Mouse (Mus musculus): ENCODE data around the gene Fyb2.

The Fyb2 gene

DNA sequence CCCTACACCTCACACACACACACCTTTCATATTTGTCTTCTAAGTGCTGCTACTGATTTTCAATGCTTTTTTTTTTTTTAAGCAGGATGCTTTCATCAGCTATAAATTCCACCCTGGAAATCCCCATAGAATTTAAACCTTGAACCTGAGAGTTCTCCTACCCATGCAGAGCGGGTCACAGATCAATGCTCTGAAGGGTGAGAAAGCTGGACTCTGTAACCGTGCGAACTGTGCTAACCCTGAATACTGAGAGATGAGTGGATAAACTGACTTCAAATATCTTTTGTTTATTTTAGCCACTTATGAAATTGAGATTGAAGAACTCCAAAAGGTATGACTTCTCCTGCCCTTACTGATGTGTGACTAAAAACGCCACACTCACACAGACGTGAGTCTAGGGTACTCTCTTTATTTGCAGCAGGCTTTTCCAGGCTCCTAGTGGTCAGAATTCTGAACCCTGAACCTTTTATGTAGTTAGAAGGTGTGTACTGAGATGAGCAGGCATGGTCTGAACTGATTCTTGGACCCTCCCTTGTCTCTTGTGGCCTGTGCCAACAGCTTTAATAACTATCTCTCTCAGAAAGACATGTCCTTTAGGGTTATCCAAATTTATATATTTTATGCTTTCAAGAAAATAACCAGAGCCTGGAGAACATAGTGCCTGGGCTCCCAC, 72.8 kb downstream of the Fyb2 start:
- no peak for TF ChIP-seq GATA4 (IDR thresholded peaks at IDR 0.05; ENCODE audit: insufficient replicate concordance, low read length)

DNA sequence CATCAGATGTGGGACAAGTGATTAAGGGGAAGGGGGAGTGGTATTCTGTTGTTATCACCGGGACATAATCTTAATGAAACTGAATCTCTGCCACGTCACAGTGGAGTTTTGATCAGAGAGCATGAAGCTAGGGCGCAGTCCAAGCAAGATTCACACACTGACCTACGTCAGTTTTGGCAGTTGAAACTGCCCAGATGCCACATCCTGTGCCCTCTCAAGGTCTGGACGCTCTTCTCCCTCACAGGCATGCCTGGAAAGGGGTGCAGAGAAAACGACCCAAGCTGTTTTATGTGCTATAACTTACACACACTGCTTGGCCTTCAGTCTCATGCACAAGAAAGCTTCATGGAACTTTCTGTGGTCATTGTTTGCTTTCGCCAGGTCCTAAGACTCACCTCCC, 74.4 kb downstream of the Fyb2 start:
- TF ChIP-seq GATA4 (IDR thresholded peaks at IDR 0.05; ENCODE audit: insufficient replicate concordance, low read length) = no peak; the same call in 1 of the 2 replicates

DNA sequence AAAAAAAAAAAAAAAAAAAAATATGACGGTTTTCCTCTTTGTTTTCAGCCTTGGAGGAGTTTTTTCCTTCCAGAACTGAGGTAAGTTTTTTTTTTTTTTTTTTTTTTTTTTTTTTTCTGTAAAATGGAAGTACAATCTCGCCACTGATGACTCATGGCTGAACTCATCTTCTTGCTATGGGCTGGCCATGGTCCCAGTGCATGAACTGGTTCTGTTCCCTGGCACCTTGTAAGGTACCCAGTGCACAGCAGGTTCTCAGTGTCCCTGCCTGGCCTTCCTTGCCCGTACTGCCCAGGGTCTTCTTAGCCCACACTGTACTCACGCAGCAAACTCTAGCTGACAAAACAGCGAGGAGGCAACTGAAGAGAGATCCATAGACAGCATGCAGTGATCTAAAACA, 74.8 kb downstream of the Fyb2 start:
- TF ChIP-seq GATA4 (IDR thresholded peaks at IDR 0.05; ENCODE audit: insufficient replicate concordance, low read length) = no peak

DNA sequence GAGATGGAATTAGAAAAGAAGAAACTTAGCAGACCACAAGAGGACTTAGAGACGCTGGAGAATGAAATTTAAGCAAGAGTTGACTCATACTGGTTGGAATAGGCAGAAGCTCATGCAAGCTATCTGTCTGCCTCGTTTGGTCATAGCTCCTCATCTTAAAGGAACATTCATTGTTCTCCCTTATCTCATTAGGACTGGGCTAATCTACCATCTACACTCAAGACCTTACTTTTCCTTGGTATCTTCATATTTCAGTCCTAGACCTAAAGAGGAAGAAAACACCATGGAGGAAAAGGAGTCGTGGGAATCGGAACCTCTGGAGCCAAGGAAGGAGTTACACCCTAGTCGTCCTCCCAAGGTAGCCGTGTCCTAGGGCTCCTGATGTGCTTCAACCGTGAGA, 75.5 kb downstream of the Fyb2 start:
- TF ChIP-seq GATA4 (IDR thresholded peaks at IDR 0.05; ENCODE audit: insufficient replicate concordance, low read length) = no peak

DNA sequence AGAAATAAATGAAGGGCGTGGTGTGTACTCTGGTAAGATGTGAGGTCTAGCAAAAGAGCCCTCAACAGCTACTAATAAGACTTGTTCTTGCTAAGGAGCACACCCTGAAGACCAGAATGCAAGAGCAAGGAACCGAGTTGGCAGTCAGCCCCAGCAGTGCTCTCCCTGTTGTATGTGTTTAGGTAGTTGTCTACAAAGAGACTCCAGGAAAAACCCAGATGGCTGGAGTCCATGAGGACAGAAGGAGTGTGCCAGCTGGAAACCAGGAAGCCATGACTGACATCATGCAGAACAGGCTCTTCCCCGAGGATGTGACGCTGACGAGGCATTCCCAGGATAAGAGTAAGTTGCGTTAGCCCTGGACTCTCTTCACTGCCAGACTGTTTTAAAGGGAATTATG, 76.8 kb downstream of the Fyb2 start:
- TF ChIP-seq GATA4 (IDR thresholded peaks at IDR 0.05; ENCODE audit: insufficient replicate concordance, low read length) = no peak

DNA sequence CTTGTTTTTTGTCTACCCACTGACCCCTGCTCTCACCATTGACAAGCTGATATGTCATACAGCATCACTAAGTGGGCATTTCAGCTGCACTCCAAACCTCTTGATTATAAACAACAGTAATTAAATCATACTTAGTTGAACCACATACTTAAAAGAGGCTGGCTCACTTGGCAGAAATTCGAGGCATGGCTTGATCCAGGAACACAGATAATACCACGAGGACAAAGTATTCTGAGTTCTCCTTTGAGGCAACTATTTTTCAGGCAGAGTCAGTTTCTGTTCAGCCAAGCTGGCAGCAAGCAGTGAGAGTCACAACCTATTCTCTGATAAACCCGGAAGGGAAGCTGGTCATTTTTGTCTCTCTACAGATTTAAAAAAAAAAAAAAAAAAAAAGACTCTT, 77.4 kb downstream of the Fyb2 start:
- TF ChIP-seq GATA4 (IDR thresholded peaks at IDR 0.05; ENCODE audit: insufficient replicate concordance, low read length) = no peak

DNA sequence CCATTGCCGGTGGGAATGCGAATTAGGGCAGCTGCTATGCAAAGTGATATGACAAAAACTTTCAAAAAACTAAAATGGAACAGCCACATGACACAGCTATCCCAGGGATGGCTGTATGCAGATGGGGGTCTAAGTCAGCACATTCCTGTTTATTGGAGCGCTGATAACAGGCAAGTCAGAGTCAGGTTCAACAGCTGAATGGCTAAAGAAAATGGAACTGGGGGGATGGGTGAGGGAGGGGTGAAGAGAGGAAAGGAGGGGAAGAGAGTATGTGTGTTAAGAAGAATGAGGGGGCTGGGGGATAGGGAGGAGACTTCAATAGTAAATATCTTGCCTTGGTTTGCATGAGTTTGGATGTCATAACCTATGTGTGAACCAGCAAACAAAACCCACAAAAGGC, 79.0 kb downstream of the Fyb2 start:
- no peak for TF ChIP-seq GATA4 (IDR thresholded peaks at IDR 0.05; ENCODE audit: insufficient replicate concordance, low read length)

DNA sequence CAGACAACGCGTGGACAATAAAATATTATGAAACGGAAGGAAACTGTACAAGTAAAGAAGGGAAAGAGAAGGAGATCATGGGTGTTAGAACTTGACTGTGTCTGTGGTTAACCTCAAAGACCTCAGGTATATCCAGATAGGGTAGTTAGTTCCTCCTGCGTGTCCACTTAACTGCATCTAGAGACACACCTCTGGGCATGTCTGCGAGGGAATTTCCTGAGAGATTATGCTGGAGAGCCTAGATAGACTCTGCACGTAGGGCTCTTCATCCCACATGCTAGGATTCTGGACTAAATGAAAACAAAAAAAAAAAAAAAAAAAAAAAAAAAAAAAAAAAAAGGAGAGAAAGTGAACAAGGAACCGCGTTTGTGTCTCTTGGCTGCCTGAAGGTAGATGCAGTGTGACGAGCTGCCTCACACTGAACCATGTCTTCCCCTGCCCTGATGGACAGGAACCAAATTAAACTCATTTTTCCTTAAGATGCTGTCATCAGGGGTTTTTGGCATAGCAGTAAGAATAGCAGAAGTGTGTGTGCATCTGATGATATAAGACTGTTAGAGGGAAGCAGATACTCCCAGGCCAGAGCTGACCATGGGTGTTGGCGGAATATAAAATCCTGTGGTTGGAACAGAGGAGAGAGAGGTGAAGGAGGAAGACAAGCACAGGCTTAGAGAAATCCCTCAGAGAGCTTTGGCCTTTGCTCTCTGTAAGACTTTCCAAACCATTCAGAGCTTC, 80.1 kb downstream of the Fyb2 start:
- no peak for TF ChIP-seq GATA4 (IDR thresholded peaks at IDR 0.05; ENCODE audit: insufficient replicate concordance, low read length)

DNA sequence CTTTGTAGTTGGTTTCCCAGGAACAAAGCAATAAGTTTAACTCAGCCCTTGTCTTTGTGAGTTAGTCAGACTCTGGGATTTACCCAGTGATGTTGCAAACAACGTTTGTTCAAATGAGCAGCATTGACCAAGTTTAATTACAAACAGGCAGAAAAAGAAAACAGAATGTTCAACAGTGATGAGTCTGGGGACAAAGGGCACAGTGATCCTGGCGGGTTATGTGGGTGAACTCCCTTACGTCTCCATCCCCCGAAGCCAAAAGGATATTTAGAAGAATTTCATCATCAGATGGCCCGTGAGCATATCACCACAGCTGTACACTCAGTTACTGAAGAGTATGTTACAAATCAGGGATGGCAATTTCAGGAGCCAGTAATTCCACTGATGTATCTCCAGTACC, 86.4 kb downstream of the Fyb2 start:
- no peak for TF ChIP-seq GATA4 (IDR thresholded peaks at IDR 0.05; ENCODE audit: insufficient replicate concordance, low read length)

DNA sequence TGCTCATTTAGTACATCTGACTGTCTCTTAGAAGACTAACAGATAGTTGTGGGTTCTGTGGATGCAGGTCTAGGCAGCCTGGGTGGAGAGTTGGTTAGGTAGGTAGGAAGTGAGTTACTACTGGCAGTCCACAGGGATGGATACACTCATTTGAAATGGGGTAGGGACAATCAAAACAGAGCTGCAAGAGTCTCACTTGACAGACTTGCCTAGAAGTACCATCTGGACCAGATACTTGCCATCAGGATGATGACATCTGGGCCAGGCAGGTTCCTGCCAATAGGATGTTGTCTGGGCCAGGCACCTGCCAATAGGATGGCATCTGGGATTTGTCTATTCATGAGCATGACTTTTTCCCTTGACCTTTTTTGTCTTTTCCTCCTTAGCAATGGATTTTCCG, 88.5 kb downstream of the Fyb2 start:
- no peak for TF ChIP-seq GATA4 (IDR thresholded peaks at IDR 0.05; ENCODE audit: insufficient replicate concordance, low read length)

DNA sequence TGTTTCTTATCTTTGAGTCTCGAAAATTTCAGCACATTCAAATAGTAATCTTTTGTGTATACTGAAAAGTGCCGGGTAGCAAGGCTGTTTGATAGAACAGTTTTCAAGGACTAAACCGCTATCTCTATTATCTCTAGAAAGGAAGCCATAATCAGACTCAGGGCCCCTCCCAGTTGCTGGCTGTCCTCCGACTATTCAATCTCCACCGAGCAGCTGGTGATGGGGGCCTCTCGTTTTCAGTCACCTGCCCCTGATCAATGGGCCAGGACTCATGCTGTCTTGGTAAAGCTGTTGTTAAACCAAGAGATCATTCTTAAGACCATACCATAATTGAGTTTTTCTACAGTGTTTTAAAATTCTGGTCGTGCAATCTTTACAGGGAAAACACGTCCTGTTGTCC, 90.9 kb downstream of the Fyb2 start:
- no peak for TF ChIP-seq GATA4 (IDR thresholded peaks at IDR 0.05; ENCODE audit: insufficient replicate concordance, low read length)

DNA sequence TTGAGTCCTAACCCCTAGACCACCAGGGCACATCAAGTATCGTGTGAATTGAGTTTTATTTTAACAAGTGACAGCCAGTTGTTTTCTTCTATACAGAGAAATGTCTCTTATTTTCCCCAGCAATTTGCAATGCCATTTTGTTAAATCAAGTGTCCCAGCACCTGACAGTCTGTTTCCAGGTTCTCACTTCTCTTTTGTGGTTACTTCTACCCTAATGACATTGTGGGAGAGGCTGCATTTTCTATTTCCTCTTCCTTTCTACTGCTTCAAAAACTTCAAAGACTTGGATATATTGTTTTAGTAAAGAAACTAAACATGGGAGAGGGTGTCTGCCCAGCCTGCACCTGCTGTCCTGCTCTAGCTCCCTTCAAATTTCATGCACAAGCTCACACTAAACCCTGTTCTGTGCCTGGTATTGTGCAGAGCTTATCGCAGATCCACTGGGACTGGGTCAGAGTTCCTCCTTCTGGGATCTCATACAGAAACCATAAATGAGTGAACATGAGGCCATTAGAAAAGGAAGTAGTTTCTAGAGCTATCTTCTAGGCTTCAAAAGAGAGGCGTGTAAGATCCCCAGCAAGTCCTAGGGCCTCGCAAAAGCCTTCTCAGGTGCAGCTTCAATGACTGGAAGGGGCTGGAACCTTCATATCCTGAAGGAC, 94.2 kb downstream of the Fyb2 start:
- TF ChIP-seq GATA4 (IDR thresholded peaks at IDR 0.05; ENCODE audit: insufficient replicate concordance, low read length) = no peak

DNA sequence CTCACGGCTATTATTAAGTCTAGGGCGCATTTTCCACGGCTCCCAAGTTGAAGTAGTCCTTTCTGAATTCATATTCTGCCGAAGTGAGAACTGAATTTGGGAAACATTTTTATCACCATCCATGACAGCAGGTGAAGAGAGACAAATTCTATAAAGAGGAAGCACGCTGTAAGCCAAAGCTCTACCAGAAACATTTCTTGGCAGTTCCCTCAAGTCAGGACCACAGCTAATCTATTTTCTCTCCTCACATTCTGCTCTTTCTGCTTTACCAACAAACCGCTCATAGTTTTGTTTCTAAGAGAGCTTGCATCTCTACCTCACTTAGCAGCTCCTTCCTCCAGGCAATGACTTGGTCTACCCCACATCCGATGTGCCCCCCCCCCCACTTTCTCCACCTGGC, 100.5 kb downstream of the Fyb2 start:
- TF ChIP-seq GATA4 (IDR thresholded peaks at IDR 0.05; ENCODE audit: insufficient replicate concordance, low read length) = no peak

DNA sequence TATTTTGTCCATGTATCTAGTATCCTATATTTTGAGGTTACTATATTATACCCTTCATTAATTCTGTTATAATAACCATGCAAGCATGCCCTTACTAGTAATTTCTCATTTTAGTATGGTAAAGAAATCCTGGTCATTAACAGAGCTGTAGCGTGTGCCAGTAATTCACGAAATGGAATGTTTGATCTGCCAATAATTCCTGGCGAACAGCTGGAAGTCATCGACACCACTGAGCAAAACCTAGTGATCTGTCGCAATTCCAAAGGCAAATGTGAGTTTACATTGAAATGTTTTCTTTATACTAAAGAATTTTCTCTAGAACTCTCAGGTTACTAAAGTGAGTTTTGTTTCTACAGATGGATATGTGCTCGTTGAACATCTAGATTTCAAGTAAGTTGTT, 102.2 kb downstream of the Fyb2 start:
- TF ChIP-seq GATA4 (IDR thresholded peaks at IDR 0.05; ENCODE audit: insufficient replicate concordance, low read length) = no peak

DNA sequence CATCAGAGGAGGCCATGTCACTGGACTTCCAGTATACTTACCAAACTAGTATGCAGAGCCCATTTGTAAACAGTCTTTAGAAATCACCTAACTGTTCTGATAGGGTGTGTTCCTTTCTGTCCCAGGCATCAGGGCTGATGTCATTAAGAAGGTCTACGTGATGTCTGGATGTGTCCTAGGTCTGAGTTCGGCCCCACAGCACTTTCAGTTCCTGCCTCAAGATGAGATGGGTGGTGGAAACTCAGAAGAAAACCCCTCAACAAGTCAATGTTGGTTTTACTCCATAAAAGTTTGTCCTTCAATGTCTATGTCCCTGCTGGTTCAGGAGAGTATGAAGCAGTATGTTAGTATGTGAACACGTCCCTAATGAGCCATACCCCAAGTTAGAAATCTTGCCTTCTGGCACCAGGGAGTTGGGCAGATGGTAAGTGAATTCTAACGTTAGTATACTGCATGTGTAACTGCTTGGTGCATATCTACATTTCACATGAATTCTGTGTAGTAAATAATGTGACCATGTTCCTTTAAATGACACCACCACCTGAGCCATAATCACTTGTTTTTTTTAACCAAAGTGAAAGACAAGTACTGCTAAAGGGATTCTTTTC, 102.9 kb downstream of the Fyb2 start:
- TF ChIP-seq GATA4 (IDR thresholded peaks at IDR 0.05; ENCODE audit: insufficient replicate concordance, low read length) = no peak

DNA sequence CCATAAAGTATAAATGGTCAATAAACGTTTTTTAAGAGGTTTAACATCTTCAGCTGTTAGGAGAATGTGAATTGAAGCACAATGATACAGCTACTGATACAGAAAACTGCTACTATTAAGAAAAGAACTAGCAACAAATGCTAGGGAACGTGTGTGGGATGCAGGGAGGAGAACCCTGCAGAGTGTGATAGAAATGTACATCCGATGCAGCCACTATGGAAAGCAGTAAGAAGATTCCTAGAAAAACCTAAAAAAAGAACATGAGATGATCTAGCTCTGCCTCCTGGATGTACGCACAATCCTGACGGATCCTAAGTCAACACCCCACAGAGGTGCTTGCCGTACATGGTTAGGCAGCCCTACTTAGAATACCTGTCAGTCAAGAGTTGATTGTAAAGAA, 114.0 kb downstream of the Fyb2 start:
- TF ChIP-seq GATA4 (IDR thresholded peaks at IDR 0.05; ENCODE audit: insufficient replicate concordance, low read length) = no peak

Data from liver, adult (tissue).